Mouse (Mus musculus) liver, embryonic 14.5 days (tissue): ENCODE data around the gene Hist1h2bq.

Experiments used
- CTCF ChIP-seq: IDR thresholded peaks from 2 replicates; pipeline ENCODE4 v1.5.1; 2016; ENCODE audit warnings: antibody characterized with exemption, low read depth, control low read depth
- EP300 ChIP-seq: IDR thresholded peaks from 2 replicates; pipeline ENCODE4 v1.6.1; 2016; ENCODE audit warnings: antibody characterized with exemption, low read depth

DNA sequence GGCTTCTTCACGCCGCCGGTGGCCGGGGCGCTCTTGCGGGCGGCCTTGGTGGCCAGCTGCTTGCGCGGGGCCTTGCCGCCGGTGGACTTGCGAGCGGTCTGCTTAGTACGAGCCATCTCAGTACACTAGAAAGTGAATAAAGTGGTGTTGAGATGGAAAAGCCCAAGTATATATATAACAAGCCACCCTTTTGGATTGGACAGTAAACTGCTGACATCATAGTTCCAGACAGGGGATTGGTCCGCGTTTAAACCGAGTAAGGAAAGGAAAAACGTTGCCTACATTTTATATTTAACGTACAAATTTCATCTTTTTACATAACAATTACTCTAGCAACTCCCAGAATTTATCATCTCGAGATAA lies 26.8 kb downstream of the Hist1h2bq start, which contains the start of gene Hist1h3i:
- TF ChIP-seq CTCF (no peak), EP300 (peak; percentile 70)
